Mouse (Mus musculus) myocyte (in vitro differentiated cells): Measurements from ENCODE around the gene D1Pas1.

Experiments
- MYOG ChIP-seq, 3 experiments: IDR thresholded peaks; one replicate each; pipeline ENCODE4 v1.6.1; 2011; ENCODE audit warnings: control low read depth in 2 of 3, low read depth in 2 of 3, mild to moderate bottlenecking in 2 of 3; ENCODE audit not compliant: insufficient read length in 2 of 3, control insufficient read depth in 1 of 3, insufficient read depth in 1 of 3
- POLR2A ChIP-seq: IDR thresholded peaks from one replicate; pipeline ENCODE4 v1.6.1; 2011; ENCODE audit warnings: low read depth, mild to moderate bottlenecking, control low read depth, moderate library complexity; ENCODE audit not compliant: insufficient read length

DNA sequence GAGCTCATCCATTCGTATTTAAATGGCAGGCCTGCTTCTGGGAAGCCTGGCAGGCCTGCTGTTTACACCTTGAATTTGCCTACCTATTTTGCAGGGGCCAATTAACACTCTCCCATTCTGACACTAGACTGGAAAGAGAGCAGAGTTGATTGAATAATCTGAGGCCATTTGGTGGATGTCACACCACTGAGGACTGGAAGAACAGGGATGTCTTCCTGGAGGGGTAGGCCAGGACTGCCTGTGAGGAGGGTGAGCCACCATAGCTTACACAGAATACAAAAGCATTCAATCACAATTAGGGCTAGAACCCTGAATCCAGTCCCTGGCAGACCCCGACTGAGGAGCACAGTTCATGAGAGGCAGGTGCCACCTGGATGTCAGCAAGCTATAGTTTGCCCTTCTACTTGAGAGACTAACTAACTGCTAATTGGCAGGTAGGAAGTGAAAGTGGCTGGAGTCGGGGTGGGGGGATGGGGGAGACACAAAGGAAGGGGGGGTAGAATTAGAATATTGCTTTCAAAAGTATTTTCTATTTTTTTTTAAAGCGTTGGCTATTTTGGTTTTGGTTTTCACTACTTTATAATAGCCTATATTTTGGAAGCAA is 9.8 kb downstream of the D1Pas1 start:
- TF ChIP-seq MYOG (IDR thresholded peaks at IDR 0.05; ENCODE audit: control insufficient read depth in 1 of 3, insufficient read depth in 1 of 3, insufficient read length in 2 of 3, low read depth in 2 of 3) (no peak), POLR2A (no peak)
